Mouse (Mus musculus): ENCODE measurements around the gene Krt7. TPM values are rescaled to one million over a fixed set of nuclear protein-coding genes. Genes with fewer than 3 reads are reported as not detected.

Krt7 gene
- polyA plus RNA-seq, 1 experiment from 2014 or later = 0.46 TPM

DNA sequence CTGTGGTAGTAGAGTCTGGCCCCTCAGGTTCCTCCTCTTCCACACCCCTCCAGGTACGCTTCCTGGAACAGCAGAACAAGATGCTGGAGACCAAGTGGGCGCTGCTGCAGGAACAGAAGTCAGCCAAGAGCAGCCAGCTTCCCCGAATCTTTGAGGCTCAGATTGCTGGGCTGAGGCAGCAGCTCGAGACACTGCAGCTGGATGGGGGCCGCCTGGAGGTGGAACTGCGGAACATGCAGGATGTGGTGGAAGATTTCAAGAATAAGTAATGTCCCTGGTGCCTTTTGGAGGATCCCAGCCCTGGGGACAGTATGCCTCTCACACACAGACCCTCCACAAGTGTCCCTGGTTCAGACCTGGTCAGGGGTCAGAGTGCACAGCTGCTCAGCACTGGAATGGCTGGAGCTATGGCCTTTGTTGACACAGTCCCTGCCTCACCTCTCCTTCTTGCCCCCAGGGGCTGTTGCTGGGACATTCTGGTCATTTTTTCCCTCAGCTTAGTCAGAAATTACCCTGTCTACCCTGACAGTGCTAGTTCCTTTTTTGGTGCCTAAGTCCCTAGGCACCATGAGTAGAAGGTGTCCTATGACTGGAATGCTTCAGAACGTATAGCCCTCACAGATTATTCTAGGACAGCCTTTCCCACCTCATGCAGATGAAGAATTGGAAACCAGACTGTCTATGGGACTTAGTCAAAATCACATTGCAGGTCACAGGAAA is 3.2 kb downstream of the Krt7 start:
- H3K27me3 ChIP-seq = peaks cover 8% of the 10 kb centered on the region; the same call in 1 of the 2 replicates
- H3K4me2 ChIP-seq (replicated peaks) = no peak overlapping the region
- no peak overlapping the region for H3K27ac ChIP-seq (replicated peaks)
- no peak for ATAC-seq (replicated peaks)
- no peaks in the 10 kb centered on the region for H3K36me3 ChIP-seq
- no peaks in the 10 kb centered on the region for H3K9me3 ChIP-seq
- no peaks in the 10 kb centered on the region for H3K4me1 ChIP-seq
- H3K4me3 ChIP-seq = no peak overlapping the region
- WGBS = 56% methylated on average over 7 of the region's 7 CpGs
- no peak overlapping the region for H3K9ac ChIP-seq (replicated peaks)

DNA sequence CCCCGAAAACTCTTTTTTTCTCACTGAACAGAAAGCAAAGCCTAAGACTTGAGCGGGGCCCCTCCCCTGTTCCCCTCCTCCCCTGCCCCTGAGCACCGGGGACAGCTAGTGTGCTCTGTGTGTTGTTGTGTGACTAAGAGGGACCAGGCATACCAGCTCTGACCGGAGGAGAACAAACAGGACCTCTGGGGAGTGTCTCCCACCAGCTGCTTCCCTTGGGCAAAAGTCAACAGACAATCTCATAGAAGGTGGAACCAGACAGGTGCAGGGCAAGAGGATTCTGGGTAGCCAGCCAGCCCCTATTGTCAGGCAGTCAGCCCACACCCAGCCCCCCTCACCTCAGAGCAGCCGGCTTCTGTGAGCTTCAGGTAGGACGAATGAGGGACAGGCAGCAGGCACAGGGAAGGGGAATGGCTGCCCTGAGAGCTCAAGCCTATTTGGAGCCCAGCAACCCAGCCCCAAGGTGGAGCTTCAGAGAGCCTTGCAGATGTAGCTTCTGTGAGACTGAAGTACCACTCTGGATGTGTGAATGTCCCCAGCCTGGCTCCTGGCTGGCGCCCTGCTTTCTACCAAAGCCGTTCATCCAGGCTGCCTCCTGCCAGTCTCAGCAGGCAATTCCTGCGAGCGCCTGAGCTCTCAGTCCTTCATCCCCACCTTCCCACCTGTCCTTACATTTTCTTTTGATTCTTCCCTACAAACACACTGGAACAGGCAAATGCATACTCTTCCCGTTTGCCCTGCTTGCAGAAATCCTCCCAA is 4.1 kb downstream of the Krt7 start:
- no peak for ATAC-seq (replicated peaks)
- no peaks in the 10 kb centered on the region for H3K4me1 ChIP-seq
- no peak overlapping the region for H3K27ac ChIP-seq (replicated peaks)
- no peak overlapping the region for H3K4me2 ChIP-seq (replicated peaks)
- no peaks in the 10 kb centered on the region for H3K36me3 ChIP-seq
- WGBS = 44% methylated on average over 11 of the region's 11 CpGs
- no peaks in the 10 kb centered on the region for H3K9me3 ChIP-seq
- no peak overlapping the region for H3K9ac ChIP-seq (replicated peaks)
- no peak overlapping the region for H3K4me3 ChIP-seq
- H3K27me3 ChIP-seq = peaks cover 8% of the 10 kb centered on the region; the same call in 1 of the 2 replicates

- WGBS = 81% methylated on average over 4 of the region's 4 CpGs
- H3K9ac ChIP-seq (replicated peaks) = no peak overlapping the region
- H3K9me3 ChIP-seq = no peaks in the 10 kb centered on the region
- 0 out of 2 replicates have a peak, but pooled peaks have one; percentile 23 for ATAC-seq (replicated peaks)
- no peak overlapping the region for H3K4me3 ChIP-seq
- no peaks in the 10 kb centered on the region for H3K4me1 ChIP-seq
- H3K27ac ChIP-seq (replicated peaks) = no peak overlapping the region
- no peaks in the 10 kb centered on the region for H3K27me3 ChIP-seq
- H3K4me2 ChIP-seq (replicated peaks) = no peak overlapping the region
- H3K36me3 ChIP-seq = no peaks in the 10 kb centered on the region
Measured at GRCm38 (mm10) chr15:101418950-101419349, 8.1 kb downstream of the Krt7 start.

GRCm38 (mm10) chr15:101420903-101421302 is 10.1 kb downstream of the Krt7 start:
- Histone ChIP-seq H3K4me1 (no peaks in the 10 kb centered on the region), H3K4me2 (replicated peaks) (no peak overlapping the region), H3K36me3 (no peaks in the 10 kb centered on the region), H3K27ac (replicated peaks) (no peak overlapping the region), H3K9ac (replicated peaks) (no peak overlapping the region), H3K4me3 (no peak overlapping the region), H3K9me3 (no peaks in the 10 kb centered on the region), H3K27me3 (no peaks in the 10 kb centered on the region)
- ATAC-seq (replicated peaks) = no peak
- WGBS = 66% methylated on average over 6 of the region's 6 CpGs

- H3K4me2 ChIP-seq (replicated peaks) = no peak overlapping the region
- no peaks in the 10 kb centered on the region for H3K9me3 ChIP-seq
- H3K27me3 ChIP-seq = no peaks in the 10 kb centered on the region
- no peak overlapping the region for H3K9ac ChIP-seq (replicated peaks)
- H3K36me3 ChIP-seq = no peaks in the 10 kb centered on the region
- H3K4me3 ChIP-seq = no peak overlapping the region
- WGBS = 25% methylated on average over 5 of the region's 5 CpGs
- no peak overlapping the region for H3K27ac ChIP-seq (replicated peaks)
- H3K4me1 ChIP-seq = no peaks in the 10 kb centered on the region
- no peak for ATAC-seq (replicated peaks)
Measured at GRCm38 (mm10) chr15:101424914-101425313, 14.1 kb downstream of the Krt7 start.

DNA sequence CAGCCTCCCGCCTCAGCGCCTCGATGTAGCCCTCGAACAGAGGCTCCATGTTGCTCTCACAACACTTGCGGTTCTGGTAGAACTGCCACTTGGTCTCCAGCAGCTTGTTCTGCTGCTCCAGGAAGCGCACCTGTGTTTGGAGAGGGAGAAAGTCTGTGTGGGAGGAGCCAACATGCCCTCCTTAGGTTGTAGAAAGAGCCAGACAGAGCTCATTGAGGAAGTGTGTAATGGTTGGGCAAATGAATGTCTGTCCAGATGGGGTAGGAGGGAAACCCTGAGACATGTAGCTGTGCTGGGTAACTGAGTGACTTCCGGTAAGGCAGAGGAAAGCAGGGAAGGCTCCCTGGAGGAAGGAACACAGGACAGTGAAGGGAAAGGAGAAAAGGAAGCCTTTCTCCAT is 25.8 kb downstream of the Krt7 start:
- Histone ChIP-seq H3K27ac (replicated peaks) (no peak overlapping the region), H3K4me2 (replicated peaks) (no peak overlapping the region), H3K27me3 (peaks cover 23% of the 10 kb centered on the region), H3K4me3 (no peak overlapping the region), H3K36me3 (no peaks in the 10 kb centered on the region), H3K9ac (replicated peaks) (no peak overlapping the region), H3K4me1 (peaks cover 13% of the 10 kb centered on the region), H3K9me3 (no peaks in the 10 kb centered on the region)
- 93% methylated on average over 7 of the region's 7 CpGs for WGBS
- ATAC-seq (replicated peaks) = no peak

GRCm38 (mm10) chr15:101438555-101438954 is 27.7 kb downstream of the Krt7 start, which contains the start of gene Krt87:
Gene Krt87 (minus strand): TSS chr15:101438804.
- Histone ChIP-seq H3K4me1 (peaks cover 13% of the 10 kb centered on the region), H3K4me3 (peak within 1 kb of the TSS; percentile 39), H3K4me2 (replicated peaks) (peak within 1 kb of the TSS; percentile 66), H3K27ac (replicated peaks) (no peak within 1 kb of the TSS), H3K9ac (replicated peaks) (peak within 1 kb of the TSS; percentile 54), H3K27me3 (peaks cover 23% of the 10 kb centered on the region), H3K9me3 (no peaks in the 10 kb centered on the region), H3K36me3 (no peaks in the 10 kb centered on the region)
- ATAC-seq (replicated peaks) = no peak
- under 1% methylated on average over 34 of the region's 34 CpGs for WGBS

DNA sequence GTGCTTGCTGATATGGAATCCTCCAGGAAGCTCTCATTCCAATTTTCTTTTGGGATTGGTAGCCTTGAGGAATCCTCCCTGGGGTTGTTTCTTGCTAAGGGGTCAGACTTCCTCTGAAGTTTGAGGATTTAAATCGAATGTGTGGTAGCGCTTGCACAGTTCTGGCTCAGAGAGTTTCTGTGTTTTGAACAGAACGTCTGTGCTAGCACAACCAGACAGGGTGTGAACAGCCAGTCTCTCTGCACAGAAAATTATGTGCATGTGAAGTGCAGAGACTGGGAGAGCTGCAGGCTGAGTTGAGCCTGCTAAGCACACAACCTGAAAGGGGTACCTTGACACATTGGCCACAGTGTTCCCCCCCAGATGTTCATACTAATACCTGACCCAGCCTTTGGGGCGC is 30.0 kb downstream of the Krt7 start:
- H3K4me3 ChIP-seq = no peak overlapping the region
- peak overlapping the region; percentile 43 for H3K27ac ChIP-seq (replicated peaks)
- H3K9me3 ChIP-seq = no peaks in the 10 kb centered on the region
- no peak for ATAC-seq (replicated peaks)
- H3K9ac ChIP-seq (replicated peaks) = no peak overlapping the region
- H3K4me2 ChIP-seq (replicated peaks) = no peak overlapping the region
- H3K27me3 ChIP-seq = peaks cover 23% of the 10 kb centered on the region
- H3K4me1 ChIP-seq = peaks cover 13% of the 10 kb centered on the region
- 72% methylated on average over 4 of the region's 4 CpGs for WGBS
- no peaks in the 10 kb centered on the region for H3K36me3 ChIP-seq

DNA sequence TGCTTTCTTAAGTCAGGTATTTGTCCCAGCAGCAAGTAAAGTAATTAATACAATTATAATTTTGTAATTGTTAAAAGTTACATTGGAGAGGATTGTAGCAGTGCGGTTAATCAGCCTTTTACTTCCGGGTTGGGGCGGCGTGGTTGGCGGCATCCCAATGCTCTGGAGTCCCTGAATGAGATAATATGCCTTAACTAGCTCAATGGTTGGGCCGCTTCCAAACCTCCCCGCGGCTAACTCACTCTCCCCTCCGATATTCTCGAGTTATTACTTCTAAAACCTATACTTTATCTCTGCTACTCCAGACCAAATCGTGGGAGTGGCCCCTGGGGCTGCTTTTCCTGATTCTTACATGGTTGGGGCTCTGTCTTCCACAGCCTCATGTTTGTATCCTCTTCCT is 35.7 kb downstream of the Krt7 start:
- no peak for ATAC-seq (replicated peaks)
- no peaks in the 10 kb centered on the region for H3K9me3 ChIP-seq
- H3K27ac ChIP-seq (replicated peaks) = no peak overlapping the region
- H3K27me3 ChIP-seq = no peaks in the 10 kb centered on the region
- H3K9ac ChIP-seq (replicated peaks) = no peak overlapping the region
- 52% methylated on average over 11 of the region's 11 CpGs for whole genome bisulfite sequencing
- H3K4me1 ChIP-seq = no peaks in the 10 kb centered on the region
- H3K4me3 ChIP-seq = no peak overlapping the region
- peak overlapping the region; percentile 18; the same call in 1 of the 2 replicates for H3K4me2 ChIP-seq (replicated peaks)
- no peaks in the 10 kb centered on the region for H3K36me3 ChIP-seq

DNA sequence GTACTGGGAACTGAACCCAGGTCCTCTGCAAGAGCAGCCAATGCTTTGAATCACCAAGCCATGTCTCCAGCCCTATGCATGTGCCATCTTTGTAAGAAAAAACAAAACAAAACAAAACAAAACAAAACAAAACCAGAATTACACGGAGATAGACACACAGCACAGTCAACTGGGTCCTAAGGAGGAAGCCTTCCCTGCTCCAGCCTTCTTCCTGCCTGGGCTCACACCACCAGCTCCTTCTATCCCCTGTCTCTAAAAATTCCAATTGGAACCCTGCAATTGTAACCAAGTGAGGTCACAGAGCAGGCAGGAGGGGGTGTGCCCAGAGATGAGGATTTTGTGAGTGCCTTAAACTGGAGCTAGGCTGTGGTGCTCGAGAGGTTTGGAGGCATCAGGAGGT is 36.6 kb downstream of the Krt7 start, which contains the start of gene Krt88:
Krt88 (plus strand) TSS at position 301 of the 400 bp plus-strand sequence.
- WGBS = 71% methylated on average over 2 of the region's 2 CpGs
- H3K4me1 ChIP-seq = no peaks in the 10 kb centered on the region
- no peak for ATAC-seq (replicated peaks)

GRCm38 (mm10) chr15:101453093-101453736 is 42.4 kb downstream of the Krt7 start:
- Histone ChIP-seq H3K36me3 (no peaks in the 10 kb centered on the region), H3K9me3 (no peaks in the 10 kb centered on the region), H3K4me1 (0 out of 2 replicates have a peak, but pooled peaks cover 3% of the 10 kb centered on the region), H3K27ac (replicated peaks) (no peak overlapping the region), H3K9ac (replicated peaks) (no peak overlapping the region), H3K4me2 (replicated peaks) (no peak overlapping the region), H3K4me3 (no peak overlapping the region), H3K27me3 (no peaks in the 10 kb centered on the region)
- ATAC-seq (replicated peaks) = no peak
- 6% methylated on average over 13 of the region's 13 CpGs for WGBS

More for the DNA sequence above, 36.6 kb downstream of the Krt7 start, which contains the start of gene Krt88:
- Histone ChIP-seq H3K27me3 (no peaks in the 10 kb centered on the region), H3K9me3 (no peaks in the 10 kb centered on the region), H3K4me2 (replicated peaks) (peak within 1 kb of the TSS; percentile 18; the same call in 1 of the 2 replicates), H3K36me3 (no peaks in the 10 kb centered on the region), H3K9ac (replicated peaks) (no peak within 1 kb of the TSS), H3K4me3 (no peak within 1 kb of the TSS), H3K27ac (replicated peaks) (no peak within 1 kb of the TSS)

DNA sequence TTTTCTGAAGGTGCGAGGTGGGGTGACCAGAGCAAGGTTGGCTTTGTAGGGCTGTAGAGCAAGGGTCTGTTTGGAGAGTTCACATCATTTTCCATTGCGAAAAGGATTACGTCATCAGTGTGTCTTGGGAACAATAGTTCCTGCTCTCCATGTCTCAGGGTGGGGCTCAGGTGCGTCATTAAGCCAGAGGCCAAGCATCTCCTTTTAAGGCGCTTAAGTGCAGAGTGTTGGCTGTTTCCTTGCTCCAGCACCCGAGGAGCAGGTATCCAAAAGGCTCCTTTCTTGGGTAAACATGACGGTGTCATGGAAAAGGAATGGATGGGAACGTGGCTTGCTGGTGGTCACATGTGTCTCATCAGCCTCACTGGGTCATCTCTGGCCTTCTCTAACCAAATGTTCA is 43.9 kb downstream of the Krt7 start:
- whole genome bisulfite sequencing = 89% methylated on average over 8 of the region's 8 CpGs
- no peak for ATAC-seq (replicated peaks)
- H3K9ac ChIP-seq (replicated peaks) = no peak overlapping the region

More for the DNA sequence above, 43.9 kb downstream of the Krt7 start:
- Histone ChIP-seq H3K4me2 (replicated peaks) (no peak overlapping the region), H3K36me3 (no peaks in the 10 kb centered on the region), H3K27me3 (no peaks in the 10 kb centered on the region), H3K4me3 (no peak overlapping the region), H3K4me1 (peaks cover 9% of the 10 kb centered on the region; the same call in 1 of the 2 replicates), H3K9me3 (no peaks in the 10 kb centered on the region), H3K27ac (replicated peaks) (no peak overlapping the region)

All from forebrain, embryonic 15.5 days (tissue).